Mouse (Mus musculus) MEL (cell line): ENCODE data around the gene Twnk. TPM values are rescaled to one million over a fixed set of nuclear protein-coding genes. Genes with fewer than 3 reads are reported as not detected.

ENCODE experiments used
- DNase-seq: peaks from one replicate; pipeline ENCODE4 v3.0.0; 2011; ENCODE audit warnings: low read depth, low spot score
- H3K27ac ChIP-seq: 2 replicates; pipeline ENCODE4 v1.5.1; 2012; ENCODE audit warnings: low read depth, mild to moderate bottlenecking, control low read depth, low read length, moderate library complexity; ENCODE audit not compliant: control insufficient read depth
- H3K27me3 ChIP-seq, 2 experiments: fragments of 150-350 bp in 1 of 2; sonication (generic) in 1 of 2; 2 replicates each; pipeline ENCODE4 v1.6.1; 2012; ENCODE audit warnings: low read length in 2 of 2, mild to moderate bottlenecking in 2 of 2, improper control_type of control experiment in 1 of 2, moderate library complexity in 1 of 2; ENCODE audit not compliant: insufficient read depth in 2 of 2, control insufficient read depth in 1 of 2
- H3K36me3 ChIP-seq, 2 experiments: 2 replicates each; pipeline ENCODE4 v1.6.1; 2012 to 2014; ENCODE audit warnings: low read length in 2 of 2, improper control_type of control experiment in 1 of 2, inconsistent platforms in 1 of 2, mild to moderate bottlenecking in 1 of 2; ENCODE audit not compliant: insufficient read depth in 2 of 2, control insufficient read depth in 1 of 2
- H3K4me1 ChIP-seq, 2 experiments: fragments of 150-350 bp in 1 of 2; sonication (generic) in 1 of 2; 2 replicates each; pipeline ENCODE4 v1.6.1; 2012; ENCODE audit warnings: low read length in 2 of 2, improper control_type of control experiment in 1 of 2, mild to moderate bottlenecking in 1 of 2; ENCODE audit not compliant: insufficient read depth in 2 of 2, control insufficient read depth in 1 of 2
- H3K4me3 ChIP-seq, 2 experiments: fragments of 150-350 bp in 1 of 2; sonication (generic) in 1 of 2; 2 replicates each; pipeline ENCODE4 v1.5.1; 2012; ENCODE audit warnings: low read depth in 2 of 2, low read length in 2 of 2, mild to moderate bottlenecking in 2 of 2, moderate library complexity in 2 of 2, control low read depth in 1 of 2, improper control_type of control experiment in 1 of 2; ENCODE audit not compliant: control insufficient read depth in 1 of 2, insufficient read depth in 1 of 2
- H3K79me2 ChIP-seq: 2 replicates; pipeline ENCODE4 v1.6.1; 2012; ENCODE audit warnings: mild to moderate bottlenecking, low read length, moderate library complexity; ENCODE audit not compliant: control insufficient read depth, poor library complexity, insufficient read depth
- H3K9ac ChIP-seq: 2 replicates; pipeline ENCODE4 v1.6.1; 2012; ENCODE audit warnings: low read depth, mild to moderate bottlenecking, control low read depth, low read length, moderate library complexity; ENCODE audit not compliant: control insufficient read depth, poor library complexity, severe bottlenecking
- H3K9me3 ChIP-seq: fragments of 150-350 bp; sonication (generic); replicated peaks from 2 replicates; pipeline ENCODE4 v1.6.1; 2012; ENCODE audit warnings: mild to moderate bottlenecking, low read length, improper control_type of control experiment, moderate library complexity; ENCODE audit not compliant: insufficient read depth
- CHD2 ChIP-seq: IDR thresholded peaks from 2 replicates; pipeline ENCODE4 v1.6.1; 2011; ENCODE audit warnings: low read length, improper control_type of control experiment
- E2F4 ChIP-seq: IDR thresholded peaks from 2 replicates; pipeline ENCODE4 v1.6.1; 2011; ENCODE audit warnings: low read depth, low read length, improper control_type of control experiment, borderline replicate concordance
- GABPA ChIP-seq: IDR thresholded peaks from 2 replicates; pipeline ENCODE4 v1.6.1; 2012; ENCODE audit warnings: low read depth, mild to moderate bottlenecking, inconsistent platforms, low read length, improper control_type of control experiment, moderate library complexity
- GATA1 ChIP-seq: IDR thresholded peaks from 2 replicates; pipeline ENCODE4 v1.6.1; 2011; ENCODE audit warnings: low read depth, low read length, improper control_type of control experiment
- HCFC1 ChIP-seq: IDR thresholded peaks from 2 replicates; pipeline ENCODE4 v1.6.1; 2012; ENCODE audit warnings: low read depth, mild to moderate bottlenecking, inconsistent platforms, low read length, improper control_type of control experiment, moderate library complexity
- JUND ChIP-seq: IDR thresholded peaks from 2 replicates; pipeline ENCODE4 v1.6.1; 2011; ENCODE audit warnings: low read depth, mild to moderate bottlenecking, improper control_type of control experiment, low read length
- KAT2A ChIP-seq: conservative IDR thresholded peaks from 2 replicates; pipeline ENCODE4 v1.6.1; 2012; ENCODE audit warnings: low read depth, low read length, improper control_type of control experiment, inconsistent platforms
- MAFK ChIP-seq: IDR thresholded peaks from 2 replicates; pipeline ENCODE4 v1.6.1; 2011; ENCODE audit warnings: low read depth, mild to moderate bottlenecking, low read length, improper control_type of control experiment, borderline replicate concordance
- MYB ChIP-seq: IDR thresholded peaks from 2 replicates; pipeline ENCODE4 v1.6.1; 2011; ENCODE audit warnings: mild to moderate bottlenecking, low read depth, low read length, improper control_type of control experiment
- MYC ChIP-seq: IDR thresholded peaks from 2 replicates; pipeline ENCODE4 v1.6.1; 2011; ENCODE audit warnings: low read depth, mild to moderate bottlenecking, low read length, improper control_type of control experiment, moderate library complexity
- NRF1 ChIP-seq: IDR thresholded peaks from 2 replicates; pipeline ENCODE4 v1.6.1; 2014; ENCODE audit warnings: low read depth, mild to moderate bottlenecking, inconsistent platforms, low read length, improper control_type of control experiment, moderate library complexity; ENCODE audit not compliant: poor library complexity, insufficient read depth, severe bottlenecking
- POLR2AphosphoS2 ChIP-seq: IDR thresholded peaks from 2 replicates; pipeline ENCODE4 v1.6.1; 2011; ENCODE audit warnings: low read length, improper control_type of control experiment
- RCOR1 ChIP-seq: IDR thresholded peaks from 2 replicates; pipeline ENCODE4 v1.6.1; 2012; ENCODE audit warnings: low read depth, mild to moderate bottlenecking, inconsistent platforms, low read length, improper control_type of control experiment
- SIN3A ChIP-seq: IDR thresholded peaks from 2 replicates; pipeline ENCODE4 v1.6.1; 2012; ENCODE audit warnings: low read length, improper control_type of control experiment, inconsistent platforms
- USF1 ChIP-seq: IDR thresholded peaks from 2 replicates; pipeline ENCODE4 v1.6.1; 2014; ENCODE audit warnings: low read depth, mild to moderate bottlenecking, inconsistent platforms, low read length, improper control_type of control experiment, moderate library complexity
- ZC3H11A ChIP-seq: IDR thresholded peaks from 2 replicates; pipeline ENCODE4 v1.6.1; 2012; ENCODE audit warnings: low read depth, mild to moderate bottlenecking, inconsistent platforms, low read length, improper control_type of control experiment
- ZKSCAN1 ChIP-seq: IDR thresholded peaks from 2 replicates; pipeline ENCODE4 v1.6.1; 2012; ENCODE audit warnings: low read depth, mild to moderate bottlenecking, inconsistent platforms, low read length, improper control_type of control experiment, moderate library complexity
- ZNF384 ChIP-seq: IDR thresholded peaks from 2 replicates; pipeline ENCODE4 v1.6.1; 2012; ENCODE audit warnings: low read depth, mild to moderate bottlenecking, inconsistent platforms, low read length, improper control_type of control experiment
- polyA plus RNA-seq, 2 experiments: library from polyadenylated mRNA; stranded (reverse) in 1 of 2; unstranded in 1 of 2; fragments of >175 nt in 1 of 2; fragments of >200 nt in 1 of 2; gene quantifications; 2 replicates each; pipeline versions ENCODE4 v1.2.1 to v1.2.4; 2012; ENCODE audit warnings: low replicate concordance in 2 of 2, low read depth in 1 of 2; ENCODE audit not compliant: insufficient read length in 2 of 2, insufficient read depth in 1 of 2, missing spikeins in 1 of 2
- total RNA-seq: library from RNA; depleted of rRNA; stranded (reverse); fragments of 300-350 nt; gene quantifications from 2 replicates; pipeline ENCODE4 v1.2.3, GENCODE M21; 2012

The Twnk gene
- total and polyA plus RNA-seq, 3 experiments: 37.5 to 55.6 TPM; not detected in 1

- Histone ChIP-seq H3K27me3 (no peaks in the 10 kb centered on the region), H3K9me3 (no peaks in the 10 kb centered on the region), H3K4me3 (no peak overlapping the region), H3K9ac (no peak overlapping the region), H3K79me2 (no peaks in the 10 kb centered on the region), H3K36me3 (no peaks in the 10 kb centered on the region), H3K4me1 (no peaks in the 10 kb centered on the region), H3K27ac (no peak overlapping the region)
- TF ChIP-seq GABPA (no peak), GATA1 (no peak), MYC (no peak), JUND (no peak), KAT2A (no peak), MYB (no peak), POLR2AphosphoS2 (no peak), NRF1 (no peak)
- DNase-seq: no peak
These were observed 18.5 kb downstream of the Twnk start for GRCm38 (mm10) chr19:45023993-45024392.

- no peaks in the 10 kb centered on the region for H3K36me3 ChIP-seq
These were observed 19.3 kb downstream of the Twnk start for GRCm38 (mm10) chr19:45024775-45025174.

GRCm38 (mm10) chr19:45025937-45026568 lies 20.6 kb downstream of the Twnk start:
- Histone ChIP-seq H3K9ac (no peak overlapping the region), H3K27me3 (no peaks in the 10 kb centered on the region), H3K27ac (no peak overlapping the region), H3K9me3 (no peaks in the 10 kb centered on the region), H3K79me2 (no peaks in the 10 kb centered on the region), H3K4me3 (no peak overlapping the region), H3K36me3 (peaks cover 0 to 2% of the 10 kb centered on the region in 2 experiments; a peak in 1 of 4 replicates), H3K4me1 (peaks cover 0 to 4% of the 10 kb centered on the region in 2 experiments; a peak in 1 of 4 replicates)
- DNase-seq: no peak
- TF ChIP-seq RCOR1 (no peak), USF1 (no peak), MAFK (no peak), ZC3H11A (no peak), E2F4 (no peak), CHD2 (no peak)

More at GRCm38 (mm10) chr19:45024775-45025174, 19.3 kb downstream of the Twnk start:
- Histone ChIP-seq H3K79me2 (no peaks in the 10 kb centered on the region), H3K27me3 (no peaks in the 10 kb centered on the region), H3K4me1 (no peaks in the 10 kb centered on the region), H3K27ac (no peak overlapping the region), H3K9ac (no peak overlapping the region), H3K9me3 (no peaks in the 10 kb centered on the region), H3K4me3 (no peak overlapping the region)
- no peak for TF ChIP-seq SIN3A
- TF ChIP-seq ZKSCAN1: no peak
- TF ChIP-seq ZNF384: no peak
- no peak for TF ChIP-seq KAT2A
- no peak for TF ChIP-seq E2F4
- TF ChIP-seq MYB: no peak
- no peak for TF ChIP-seq HCFC1
- DNase-seq: no peak
